Mouse (Mus musculus) ES-Bruce4 (cell line): ENCODE data around the gene H3f3a.
A peak's percentile ranks its signal among the peaks of the same experiment; 100 is the strongest.

Experiments
- CTCF ChIP-seq: IDR thresholded peaks from one replicate; pipeline ENCODE4 v1.8.1; 2011; ENCODE audit warnings: low read depth, low read length
- EP300 ChIP-seq: IDR thresholded peaks from 2 replicates; pipeline ENCODE4 v1.6.1; 2011; ENCODE audit warnings: low read depth, low read length; ENCODE audit not compliant: insufficient read depth
- POLR2A ChIP-seq: IDR thresholded peaks from one replicate; pipeline ENCODE4 v1.8.1; 2011; ENCODE audit warnings: low read length; ENCODE audit not compliant: insufficient read depth

GRCm38 (mm10) chr1:180762180-180762579 is 51.6 kb downstream of the H3f3a start:
- TF ChIP-seq POLR2A (no peak), CTCF (no peak), EP300 (0 out of 2 replicates have a peak, but pooled peaks have one; percentile 20)
